Mouse (Mus musculus): ENCODE data around the gene Btbd35f2.
"Not testable (repeated sequence)": the region's sequence is repeated elsewhere in the genome, so short reads cannot be mapped to it uniquely, and the experiment has no call there.

The Btbd35f2 gene

DNA sequence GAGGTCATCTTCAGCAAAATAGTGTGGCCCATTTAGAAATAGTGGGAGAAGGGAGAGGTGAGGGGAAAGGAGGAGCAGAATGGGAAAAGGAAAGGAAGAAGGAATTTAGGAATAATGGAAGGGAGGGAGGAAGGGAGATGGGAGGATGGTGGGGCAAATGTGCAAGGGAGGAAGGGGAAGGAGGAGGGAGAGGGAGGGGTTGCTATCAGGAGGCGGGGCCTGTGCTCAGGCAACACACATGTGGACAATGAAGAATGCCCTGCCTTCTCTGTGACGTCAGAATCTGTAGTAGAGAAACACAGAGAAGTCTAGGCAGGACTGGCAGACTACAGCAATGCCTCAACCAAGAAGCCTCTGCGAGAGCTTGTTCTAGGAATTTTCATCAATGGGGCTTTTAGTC lies at the start of gene Btbd35f2:
TSS of gene Btbd35f2 (plus strand) at position 301 of the 400 bp plus-strand sequence.
- not testable (repeated sequence) for DNase-seq (ENCODE audit: low read depth in 1 of 2, low spot score in 2 of 2)
